Mouse (Mus musculus) heart, embryonic 15.5 days (tissue): ENCODE measurements around the gene Bcas1. TPM values are rescaled to one million over a fixed set of nuclear protein-coding genes. Genes with fewer than 3 reads are reported as not detected.

Experiments used
- ATAC-seq: fragments of 200-750 bp; cut with Nextera tagmentation; replicated peaks from 2 replicates; pipeline ENCODE4 v1.8.0; 2017; ENCODE audit warnings: low read depth, moderate TSS enrichment; ENCODE audit not compliant: insufficient number of reproducible peaks, insufficient read depth, low FRiP score
- H3K27ac ChIP-seq: fragments of 300-500 bp; sonication (generic); 2 replicates; pipeline ENCODE4 v1.5.1; 2015; ENCODE audit warnings: mild to moderate bottlenecking, inconsistent platforms
- H3K27me3 ChIP-seq: fragments of 300-500 bp; sonication (generic); 2 replicates; pipeline ENCODE4 v1.6.1; 2015; ENCODE audit warnings: inconsistent platforms
- H3K36me3 ChIP-seq: fragments of 300-500 bp; sonication (generic); 2 replicates; pipeline ENCODE4 v1.6.1; 2015; ENCODE audit warnings: mild to moderate bottlenecking, inconsistent platforms
- H3K4me1 ChIP-seq: fragments of 300-500 bp; sonication (generic); replicated peaks from 2 replicates; pipeline ENCODE4 v1.6.1; 2015; ENCODE audit warnings: inconsistent platforms
- H3K4me2 ChIP-seq: fragments of 300-500 bp; sonication (generic); 2 replicates; pipeline ENCODE4 v1.6.1; 2015; ENCODE audit warnings: inconsistent platforms, mild to moderate bottlenecking, moderate library complexity
- H3K4me3 ChIP-seq: fragments of 300-500 bp; sonication (generic); 2 replicates; pipeline ENCODE4 v1.5.1; 2015; ENCODE audit warnings: mild to moderate bottlenecking, inconsistent platforms
- H3K9ac ChIP-seq: fragments of 300-500 bp; sonication (generic); 2 replicates; pipeline ENCODE4 v1.6.1; 2015; ENCODE audit warnings: mild to moderate bottlenecking, inconsistent platforms
- H3K9me3 ChIP-seq: fragments of 300-500 bp; sonication (generic); replicated peaks from 2 replicates; pipeline ENCODE4 v1.6.1; 2016; ENCODE audit warnings: inconsistent platforms
- WGBS: fragments of 180-500 bp; shearing (Covaris S2); methylation state at CpG from one replicate; pipeline ENCODE4 v1.1.7; 2015; ENCODE audit warnings: mixed read lengths; 5-methylcytosine and 5-hydroxymethylcytosine counted together
- polyA plus RNA-seq: library from polyadenylated mRNA; unstranded; fragments of >200 nt; fragmentation: Nextera tagmentation; extraction: Ambion mirVana; gene quantifications from 2 replicates; pipeline ENCODE4 v1.2.1, GENCODE M21; 2015

Bcas1 gene
- 0.82 and 1.0 TPM in 2 replicates for polyA plus RNA-seq

- H3K27me3 ChIP-seq = no peaks in the 10 kb centered on the region
- H3K9me3 ChIP-seq = no peaks in the 10 kb centered on the region
- no peaks in the 10 kb centered on the region for H3K36me3 ChIP-seq
- WGBS = 77% methylated on average over 8 of the region's 8 CpGs
- no peak for ATAC-seq
- H3K4me3 ChIP-seq = no peak within 1 kb of the TSS
- H3K4me2 ChIP-seq = no peak within 1 kb of the TSS
- no peaks in the 10 kb centered on the region for H3K4me1 ChIP-seq
- no peak within 1 kb of the TSS for H3K27ac ChIP-seq
- H3K9ac ChIP-seq = no peak within 1 kb of the TSS
Observed at GRCm38 (mm10) chr2:170427704-170428103, at the start of gene Bcas1. Bcas1 (minus strand) TSS chr2:170427845.

GRCm38 (mm10) chr2:170476643-170477042 is 49.0 kb upstream of the Bcas1 start:
- Histone ChIP-seq H3K4me2 (no peak overlapping the region), H3K9me3 (0 out of 2 replicates have a peak, but pooled peaks cover 4% of the 10 kb centered on the region), H3K36me3 (no peaks in the 10 kb centered on the region), H3K9ac (no peak overlapping the region), H3K4me3 (no peak overlapping the region), H3K27ac (no peak overlapping the region), H3K27me3 (peaks cover 83% of the 10 kb centered on the region), H3K4me1 (0 out of 2 replicates have a peak, but pooled peaks cover 4% of the 10 kb centered on the region)
- WGBS = 30% methylated on average over 8 of the region's 8 CpGs
- ATAC-seq = peak; percentile 64; the same call in 1 of the 2 replicates

- no peak for ATAC-seq
- H3K9ac ChIP-seq = no peak overlapping the region
- no peaks in the 10 kb centered on the region for H3K36me3 ChIP-seq
- no peak overlapping the region for H3K27ac ChIP-seq
- H3K4me2 ChIP-seq = no peak overlapping the region
- 67% methylated on average over 11 of the region's 11 CpGs for WGBS
- no peak overlapping the region for H3K4me3 ChIP-seq
- 0 out of 2 replicates have a peak, but pooled peaks cover 4% of the 10 kb centered on the region for H3K9me3 ChIP-seq
- 0 out of 2 replicates have a peak, but pooled peaks cover 4% of the 10 kb centered on the region for H3K4me1 ChIP-seq
- peaks cover 83% of the 10 kb centered on the region for H3K27me3 ChIP-seq
Observed at GRCm38 (mm10) chr2:170476215-170476614, 48.6 kb upstream of the Bcas1 start.

- ATAC-seq = no peak
- Histone ChIP-seq H3K9ac (no peak overlapping the region), H3K36me3 (no peaks in the 10 kb centered on the region), H3K4me2 (no peak overlapping the region), H3K27ac (no peak overlapping the region), H3K27me3 (peaks cover 83% of the 10 kb centered on the region), H3K9me3 (0 out of 2 replicates have a peak, but pooled peaks cover 4% of the 10 kb centered on the region), H3K4me3 (no peak overlapping the region), H3K4me1 (0 out of 2 replicates have a peak, but pooled peaks cover 4% of the 10 kb centered on the region)
- WGBS = 73% methylated on average over 3 of the region's 3 CpGs
Observed at GRCm38 (mm10) chr2:170475164-170475563, 47.5 kb upstream of the Bcas1 start.

- no peak for ATAC-seq
- no peak overlapping the region for H3K9ac ChIP-seq
- H3K27me3 ChIP-seq = peaks cover 83% of the 10 kb centered on the region
- no peak overlapping the region for H3K4me3 ChIP-seq
- H3K4me1 ChIP-seq = peaks cover 4% of the 10 kb centered on the region; the same call in 1 of the 2 replicates
- no peak overlapping the region for H3K27ac ChIP-seq
- 0 out of 2 replicates have a peak, but pooled peaks cover 4% of the 10 kb centered on the region for H3K9me3 ChIP-seq
- no peak overlapping the region for H3K4me2 ChIP-seq
- H3K36me3 ChIP-seq = no peaks in the 10 kb centered on the region
- WGBS = 93% methylated on average over 5 of the region's 5 CpGs
Observed at GRCm38 (mm10) chr2:170474125-170474524, 46.5 kb upstream of the Bcas1 start.

GRCm38 (mm10) chr2:170470591-170470990 is 42.9 kb upstream of the Bcas1 start:
- Histone ChIP-seq H3K9ac (no peak overlapping the region), H3K4me3 (no peak overlapping the region), H3K27me3 (peaks cover 91% of the 10 kb centered on the region), H3K4me2 (no peak overlapping the region), H3K27ac (no peak overlapping the region), H3K36me3 (no peaks in the 10 kb centered on the region), H3K9me3 (0 out of 2 replicates have a peak, but pooled peaks cover 4% of the 10 kb centered on the region), H3K4me1 (no peaks in the 10 kb centered on the region; the same call in 1 of the 2 replicates)
- WGBS = 83% methylated on average over 5 of the region's 5 CpGs
- ATAC-seq = no peak

GRCm38 (mm10) chr2:170469616-170470308 is 42.1 kb upstream of the Bcas1 start:
- Histone ChIP-seq H3K4me2 (peak overlapping the region; percentile 9; the same call in 1 of the 2 replicates), H3K4me3 (no peak overlapping the region), H3K27ac (no peak overlapping the region), H3K9ac (no peak overlapping the region), H3K36me3 (no peaks in the 10 kb centered on the region), H3K4me1 (no peaks in the 10 kb centered on the region; the same call in 1 of the 2 replicates), H3K9me3 (0 out of 2 replicates have a peak, but pooled peaks cover 4% of the 10 kb centered on the region), H3K27me3 (peaks cover 86% of the 10 kb centered on the region)
- WGBS = 12% methylated on average over 10 of the region's 10 CpGs
- ATAC-seq = no peak; the same call in 1 of the 2 replicates

- Histone ChIP-seq H3K9ac (no peak overlapping the region), H3K4me2 (no peak overlapping the region), H3K27ac (no peak overlapping the region), H3K4me1 (no peaks in the 10 kb centered on the region; the same call in 1 of the 2 replicates), H3K27me3 (peaks cover 80% of the 10 kb centered on the region), H3K4me3 (no peak overlapping the region), H3K9me3 (no peaks in the 10 kb centered on the region), H3K36me3 (no peaks in the 10 kb centered on the region)
- no peak for ATAC-seq
Observed at GRCm38 (mm10) chr2:170468009-170468408, 40.4 kb upstream of the Bcas1 start.

GRCm38 (mm10) chr2:170464817-170465216 is 37.2 kb upstream of the Bcas1 start:
- Histone ChIP-seq H3K4me3 (no peak overlapping the region), H3K9ac (no peak overlapping the region), H3K36me3 (no peaks in the 10 kb centered on the region), H3K4me2 (no peak overlapping the region), H3K9me3 (no peaks in the 10 kb centered on the region), H3K27me3 (peaks cover 75% of the 10 kb centered on the region), H3K27ac (no peak overlapping the region), H3K4me1 (no peaks in the 10 kb centered on the region; the same call in 1 of the 2 replicates)
- no peak for ATAC-seq
- WGBS = 45% methylated on average over 4 of the region's 4 CpGs

- Histone ChIP-seq H3K27ac (no peak overlapping the region), H3K9me3 (no peaks in the 10 kb centered on the region), H3K36me3 (no peaks in the 10 kb centered on the region), H3K27me3 (peaks cover 70% of the 10 kb centered on the region), H3K4me3 (no peak overlapping the region), H3K4me1 (no peaks in the 10 kb centered on the region), H3K9ac (no peak overlapping the region), H3K4me2 (no peak overlapping the region)
- WGBS = 74% methylated on average over 7 of the region's 7 CpGs
- no peak for ATAC-seq
Observed at GRCm38 (mm10) chr2:170461652-170462051, 34.0 kb upstream of the Bcas1 start.

GRCm38 (mm10) chr2:170459805-170460204 is 32.2 kb upstream of the Bcas1 start:
- Histone ChIP-seq H3K27ac (no peak overlapping the region), H3K27me3 (peaks cover 73% of the 10 kb centered on the region), H3K4me2 (no peak overlapping the region), H3K9ac (no peak overlapping the region), H3K36me3 (no peaks in the 10 kb centered on the region), H3K4me1 (no peaks in the 10 kb centered on the region), H3K4me3 (no peak overlapping the region), H3K9me3 (no peaks in the 10 kb centered on the region)
- WGBS = 46% methylated on average over 9 of the region's 9 CpGs
- ATAC-seq = no peak
